Mouse (Mus musculus) neural tube, embryonic 13.5 days (tissue): ENCODE results near the gene Sys1. TPM values are rescaled to one million over a fixed set of nuclear protein-coding genes. Genes with fewer than 3 reads are reported as not detected.

Experiments
- ATAC-seq: fragments of 200-750 bp; cut with Nextera tagmentation; 2 replicates; pipeline ENCODE4 v1.8.0; 2017; ENCODE audit warnings: low read depth, mild to moderate bottlenecking, moderate TSS enrichment, moderate library complexity
- H3K27ac ChIP-seq: fragments of 300-500 bp; sonication (generic); replicated peaks from 2 replicates; pipeline ENCODE4 v1.5.1; 2015; ENCODE audit warnings: moderate library complexity, mild to moderate bottlenecking, inconsistent platforms
- H3K27me3 ChIP-seq: fragments of 300-500 bp; sonication (generic); 2 replicates; pipeline ENCODE4 v1.6.1; 2015; ENCODE audit warnings: mild to moderate bottlenecking, inconsistent platforms
- H3K36me3 ChIP-seq: fragments of 300-500 bp; sonication (generic); 2 replicates; pipeline ENCODE4 v1.6.1; 2015; ENCODE audit warnings: mild to moderate bottlenecking, inconsistent platforms
- H3K4me1 ChIP-seq: fragments of 300-500 bp; sonication (generic); replicated peaks from 2 replicates; pipeline ENCODE4 v1.6.1; 2015; ENCODE audit warnings: inconsistent platforms
- H3K4me2 ChIP-seq: fragments of 300-500 bp; sonication (generic); 2 replicates; pipeline ENCODE4 v1.6.1; 2015; ENCODE audit warnings: inconsistent platforms, mild to moderate bottlenecking, moderate library complexity
- H3K4me3 ChIP-seq: fragments of 300-500 bp; sonication (generic); 2 replicates; pipeline ENCODE4 v1.5.1; 2015; ENCODE audit warnings: mild to moderate bottlenecking, inconsistent platforms
- H3K9ac ChIP-seq: fragments of 300-500 bp; sonication (generic); 2 replicates; pipeline ENCODE4 v1.6.1; 2015; ENCODE audit warnings: moderate library complexity, mild to moderate bottlenecking, inconsistent platforms
- H3K9me3 ChIP-seq: fragments of 300-500 bp; sonication (generic); 2 replicates; pipeline ENCODE4 v1.6.1; 2016; ENCODE audit warnings: inconsistent platforms
- WGBS: fragments of 180-500 bp; shearing (Covaris S2); methylation state at CpG from one replicate; pipeline ENCODE4 v1.1.7; 2015; 5-methylcytosine and 5-hydroxymethylcytosine counted together
- polyA plus RNA-seq: library from polyadenylated mRNA; unstranded; fragments of >200 nt; fragmentation: Nextera tagmentation; extraction: Ambion mirVana; gene quantifications from 2 replicates; pipeline ENCODE4 v1.2.1, GENCODE M21; 2015

The Sys1 gene
- polyA plus RNA-seq, 1 experiment from 2014 or later: 77.5 TPM

GRCm38 (mm10) chr2:164487115-164487527 lies 30.4 kb downstream of the Sys1 start:
- Histone ChIP-seq H3K9ac (peak overlapping the region; percentile 78), H3K4me2 (peak overlapping the region; percentile 100), H3K4me3 (peak overlapping the region; percentile 71), H3K9me3 (no peaks in the 10 kb centered on the region), H3K27ac (no peak overlapping the region), H3K4me1 (peaks cover 21% of the 10 kb centered on the region), H3K36me3 (peaks cover 11% of the 10 kb centered on the region), H3K27me3 (peaks cover 27% of the 10 kb centered on the region)
- WGBS: 12% methylated on average over 11 of the region's 11 CpGs
- ATAC-seq: no peak

- peaks cover 11% of the 10 kb centered on the region for H3K36me3 ChIP-seq
- no peaks in the 10 kb centered on the region for H3K9me3 ChIP-seq
- whole genome bisulfite sequencing: 69% methylated on average over 9 of the region's 9 CpGs
- peaks cover 21% of the 10 kb centered on the region for H3K4me1 ChIP-seq
- no peak overlapping the region for H3K4me2 ChIP-seq
- H3K27me3 ChIP-seq: peaks cover 27% of the 10 kb centered on the region
- H3K27ac ChIP-seq: no peak overlapping the region
- ATAC-seq: no peak
- no peak overlapping the region for H3K9ac ChIP-seq
- H3K4me3 ChIP-seq: no peak overlapping the region
Measured at GRCm38 (mm10) chr2:164487812-164488211, 31.0 kb downstream of the Sys1 start.

GRCm38 (mm10) chr2:164494126-164494525 lies 37.4 kb downstream of the Sys1 start:
- Histone ChIP-seq H3K36me3 (peaks cover 11% of the 10 kb centered on the region), H3K27ac (no peak overlapping the region), H3K27me3 (0 out of 2 replicates have a peak, but pooled peaks cover 3% of the 10 kb centered on the region), H3K4me3 (no peak overlapping the region), H3K4me2 (no peak overlapping the region), H3K9me3 (no peaks in the 10 kb centered on the region), H3K9ac (no peak overlapping the region), H3K4me1 (peaks cover 18% of the 10 kb centered on the region)
- ATAC-seq: no peak
- WGBS: 48% methylated on average over 2 of the region's 2 CpGs

- peaks cover 18% of the 10 kb centered on the region for H3K4me1 ChIP-seq
- no peak for ATAC-seq
- no peak overlapping the region for H3K9ac ChIP-seq
- H3K36me3 ChIP-seq: peaks cover 20% of the 10 kb centered on the region
- 48% methylated on average over 1 of the region's 1 CpGs for WGBS
- peak overlapping the region; percentile 99 for H3K4me2 ChIP-seq
- no peak overlapping the region for H3K27ac ChIP-seq
- no peaks in the 10 kb centered on the region for H3K9me3 ChIP-seq
- H3K4me3 ChIP-seq: 0 out of 2 replicates have a peak overlapping the region, but pooled peaks have one; percentile 85
- H3K27me3 ChIP-seq: 0 out of 2 replicates have a peak, but pooled peaks cover 3% of the 10 kb centered on the region
Measured at GRCm38 (mm10) chr2:164496331-164496730, 39.6 kb downstream of the Sys1 start.

- 4% methylated on average over 43 of the region's 43 CpGs for WGBS
- Histone ChIP-seq H3K36me3 (peaks cover 24% of the 10 kb centered on the region), H3K4me2 (peak within 1 kb of the TSS; percentile 99), H3K4me3 (peak within 1 kb of the TSS; percentile 85), H3K27me3 (0 out of 2 replicates have a peak, but pooled peaks cover 3% of the 10 kb centered on the region), H3K27ac (peak within 1 kb of the TSS; percentile 57), H3K9me3 (no peaks in the 10 kb centered on the region), H3K4me1 (peaks cover 18% of the 10 kb centered on the region), H3K9ac (peak within 1 kb of the TSS; percentile 82)
- ATAC-seq: peak; percentile 91
Measured at GRCm38 (mm10) chr2:164496847-164497690, 40.3 kb downstream of the Sys1 start, which contains the start of gene Pigt. Gene Pigt (plus strand): TSS chr2:164497520.

GRCm38 (mm10) chr2:164497691-164498268 lies 41.0 kb downstream of the Sys1 start:
- Histone ChIP-seq H3K4me1 (peaks cover 18% of the 10 kb centered on the region), H3K36me3 (peaks cover 31% of the 10 kb centered on the region), H3K4me3 (peak overlapping the region; percentile 85), H3K9ac (peak overlapping the region; percentile 82), H3K27ac (0 out of 2 replicates have a peak overlapping the region, but pooled peaks have one; percentile 34), H3K9me3 (no peaks in the 10 kb centered on the region), H3K27me3 (0 out of 2 replicates have a peak, but pooled peaks cover 3% of the 10 kb centered on the region), H3K4me2 (peak overlapping the region; percentile 99)
- WGBS: 6% methylated on average over 21 of the region's 21 CpGs
- ATAC-seq: peak; percentile 44

- Histone ChIP-seq H3K9ac (no peak overlapping the region), H3K4me1 (peaks cover 18% of the 10 kb centered on the region), H3K27me3 (0 out of 2 replicates have a peak, but pooled peaks cover 3% of the 10 kb centered on the region), H3K36me3 (peaks cover 46% of the 10 kb centered on the region), H3K27ac (no peak overlapping the region), H3K9me3 (0 out of 2 replicates have a peak, but pooled peaks cover 3% of the 10 kb centered on the region), H3K4me3 (no peak overlapping the region), H3K4me2 (no peak overlapping the region)
- WGBS: 77% methylated on average over 5 of the region's 5 CpGs
- ATAC-seq: no peak
Measured at GRCm38 (mm10) chr2:164499317-164499716, 42.6 kb downstream of the Sys1 start.

GRCm38 (mm10) chr2:164500511-164500910 lies 43.7 kb downstream of the Sys1 start:
- ATAC-seq: no peak
- H3K4me3 ChIP-seq: no peak overlapping the region
- peaks cover 57% of the 10 kb centered on the region for H3K36me3 ChIP-seq
- no peak overlapping the region for H3K9ac ChIP-seq
- peaks cover 18% of the 10 kb centered on the region for H3K4me1 ChIP-seq
- no peaks in the 10 kb centered on the region for H3K27me3 ChIP-seq
- no peak overlapping the region for H3K4me2 ChIP-seq
- H3K9me3 ChIP-seq: peaks cover 9% of the 10 kb centered on the region; the same call in 1 of the 2 replicates
- 63% methylated on average over 7 of the region's 7 CpGs for WGBS
- H3K27ac ChIP-seq: no peak overlapping the region

- Histone ChIP-seq H3K27me3 (no peaks in the 10 kb centered on the region), H3K4me3 (no peak overlapping the region), H3K9me3 (peaks cover 9% of the 10 kb centered on the region; the same call in 1 of the 2 replicates), H3K27ac (no peak overlapping the region), H3K4me2 (no peak overlapping the region), H3K9ac (no peak overlapping the region), H3K4me1 (no peaks in the 10 kb centered on the region), H3K36me3 (peaks cover 79% of the 10 kb centered on the region)
- WGBS: 95% methylated on average over 3 of the region's 3 CpGs
- ATAC-seq: no peak
Measured at GRCm38 (mm10) chr2:164504919-164505318, 48.2 kb downstream of the Sys1 start.

- no peaks in the 10 kb centered on the region for H3K27me3 ChIP-seq
- H3K9ac ChIP-seq: no peak overlapping the region
- H3K4me1 ChIP-seq: no peaks in the 10 kb centered on the region
- WGBS: 96% methylated on average over 4 of the region's 4 CpGs
- H3K9me3 ChIP-seq: peaks cover 9% of the 10 kb centered on the region; the same call in 1 of the 2 replicates
- H3K36me3 ChIP-seq: peaks cover 71% of the 10 kb centered on the region
- H3K27ac ChIP-seq: no peak overlapping the region
- no peak overlapping the region for H3K4me2 ChIP-seq
- ATAC-seq: no peak
- H3K4me3 ChIP-seq: no peak overlapping the region
Measured at GRCm38 (mm10) chr2:164505619-164506347, 49.0 kb downstream of the Sys1 start.

- H3K27ac ChIP-seq: no peak overlapping the region
- H3K9me3 ChIP-seq: peaks cover 9% of the 10 kb centered on the region; the same call in 1 of the 2 replicates
- 89% methylated on average over 19 of the region's 19 CpGs for WGBS
- H3K4me1 ChIP-seq: no peaks in the 10 kb centered on the region
- H3K9ac ChIP-seq: no peak overlapping the region
- no peak overlapping the region for H3K4me2 ChIP-seq
- no peak overlapping the region for H3K4me3 ChIP-seq
- H3K36me3 ChIP-seq: peaks cover 51% of the 10 kb centered on the region
- no peaks in the 10 kb centered on the region for H3K27me3 ChIP-seq
- no peak for ATAC-seq
Measured at GRCm38 (mm10) chr2:164507811-164508210, 51.0 kb downstream of the Sys1 start.
